Mouse (Mus musculus): ENCODE data around the gene Rp2. TPM values are rescaled to one million over a fixed set of nuclear protein-coding genes. Genes with fewer than 3 reads are reported as not detected.

Gene Rp2
- polyA plus RNA-seq, 1 experiment from 2014 or later, result 15.5 TPM

Other genes with a start within 250 kb of the Rp2 start
- gene Slc9a7, start 72.7 kb upstream of the Rp2 start, polyA plus RNA-seq (2015; fragmentation: Nextera tagmentation; extraction: Ambion mirVana), result 13.0 and 14.6 TPM in 2 replicates
- gene Jade3, start 61.2 kb downstream of the Rp2 start, polyA plus RNA-seq (2015; fragmentation: Nextera tagmentation; extraction: Ambion mirVana), result 5.0 and 5.1 TPM in 2 replicates
- 0.45 and 0.67 TPM in 2 replicates for gene Rgn, start 185.3 kb downstream of the Rp2 start, polyA plus RNA-seq (2015; fragmentation: Nextera tagmentation; extraction: Ambion mirVana)

Measured in hindbrain, embryonic 15.5 days (tissue).